Mouse (Mus musculus) forebrain, embryonic 16.5 days (tissue): ENCODE results near the gene Apba2. TPM values are rescaled to one million over a fixed set of nuclear protein-coding genes. Genes with fewer than 3 reads are reported as not detected.

Experiments
- ATAC-seq: fragments of 200-750 bp; cut with Nextera tagmentation; 2 replicates; pipeline ENCODE4 v1.8.0; 2017; ENCODE audit warnings: mild to moderate bottlenecking, moderate library complexity
- H3K27ac ChIP-seq: fragments of 300-500 bp; sonication (generic); 2 replicates; pipeline ENCODE4 v1.5.1; 2014; ENCODE audit warnings: low read length, control low read depth
- H3K27me3 ChIP-seq: fragments of 300-500 bp; sonication (generic); replicated peaks from 2 replicates; pipeline ENCODE4 v1.6.1; 2014; ENCODE audit warnings: low read length; ENCODE audit not compliant: control insufficient read depth, insufficient read depth
- H3K36me3 ChIP-seq: fragments of 300-500 bp; sonication (generic); 2 replicates; pipeline ENCODE4 v1.6.1; 2014; ENCODE audit not compliant: control insufficient read depth, insufficient read depth
- H3K4me1 ChIP-seq: fragments of 300-500 bp; sonication (generic); replicated peaks from 2 replicates; pipeline ENCODE4 v1.6.1; 2014; ENCODE audit warnings: low read length; ENCODE audit not compliant: control insufficient read depth, insufficient read depth
- H3K4me2 ChIP-seq: fragments of 300-500 bp; sonication (generic); 2 replicates; pipeline ENCODE4 v1.6.1; 2014; ENCODE audit warnings: mild to moderate bottlenecking, low read length, control low read depth
- H3K4me3 ChIP-seq: fragments of 300-500 bp; sonication (generic); replicated peaks from 2 replicates; pipeline ENCODE4 v1.5.1; 2014; ENCODE audit warnings: mild to moderate bottlenecking, low read length, control low read depth
- H3K9ac ChIP-seq: fragments of 300-500 bp; sonication (generic); replicated peaks from 2 replicates; pipeline ENCODE4 v1.6.1; 2014; ENCODE audit warnings: low read depth, low read length, control low read depth
- H3K9me3 ChIP-seq: fragments of 300-500 bp; sonication (generic); 2 replicates; pipeline ENCODE4 v1.6.1; 2016; ENCODE audit warnings: low read length; ENCODE audit not compliant: control insufficient read depth
- WGBS: fragments of 180-500 bp; shearing (Covaris S2); extraction: QIAGEN DNeasy Blood & Tissue Kit; methylation state at CpG from one replicate; pipeline ENCODE4 v1.1.7; 2014; 5-methylcytosine and 5-hydroxymethylcytosine counted together
- polyA plus RNA-seq: library from polyadenylated mRNA; unstranded; fragments of >200 nt; fragmentation: Nextera tagmentation; extraction: Ambion mirVana; gene quantifications from 2 replicates; pipeline ENCODE4 v1.2.1, GENCODE M21; 2015

Apba2 gene
- polyA plus RNA-seq, 1 experiment from 2014 or later, result 176 TPM

DNA sequence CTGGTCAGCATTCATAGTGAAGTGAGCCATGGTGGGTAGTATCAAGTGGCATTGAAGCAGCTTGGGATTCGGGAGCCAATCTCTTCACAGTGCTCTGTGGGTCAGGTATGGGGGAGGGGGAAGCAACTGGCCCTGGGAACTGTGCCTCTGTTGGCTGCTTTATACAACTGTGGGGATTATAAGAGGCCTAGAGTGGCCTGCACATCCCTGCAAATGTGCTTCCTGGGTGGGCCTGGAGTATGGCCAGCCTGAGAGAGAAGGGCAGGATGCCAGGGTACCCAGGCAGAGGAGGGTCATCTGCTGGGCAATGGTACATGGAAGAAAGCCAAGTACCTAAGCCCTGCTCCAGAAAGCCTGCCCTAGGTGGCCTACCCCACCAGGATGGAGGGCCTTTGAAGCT is 49.4 kb downstream of the Apba2 start:
- WGBS, result 47% methylated on average over 1 of the region's 1 CpGs
- Histone ChIP-seq H3K9ac (no peak overlapping the region), H3K9me3 (no peaks in the 10 kb centered on the region), H3K4me2 (no peak overlapping the region), H3K4me3 (no peak overlapping the region), H3K4me1 (peaks cover 7% of the 10 kb centered on the region), H3K36me3 (no peaks in the 10 kb centered on the region; the same call in 1 of the 2 replicates), H3K27me3 (no peaks in the 10 kb centered on the region), H3K27ac (no peak overlapping the region)
- peak; percentile 61; the same call in 1 of the 2 replicates for ATAC-seq

DNA sequence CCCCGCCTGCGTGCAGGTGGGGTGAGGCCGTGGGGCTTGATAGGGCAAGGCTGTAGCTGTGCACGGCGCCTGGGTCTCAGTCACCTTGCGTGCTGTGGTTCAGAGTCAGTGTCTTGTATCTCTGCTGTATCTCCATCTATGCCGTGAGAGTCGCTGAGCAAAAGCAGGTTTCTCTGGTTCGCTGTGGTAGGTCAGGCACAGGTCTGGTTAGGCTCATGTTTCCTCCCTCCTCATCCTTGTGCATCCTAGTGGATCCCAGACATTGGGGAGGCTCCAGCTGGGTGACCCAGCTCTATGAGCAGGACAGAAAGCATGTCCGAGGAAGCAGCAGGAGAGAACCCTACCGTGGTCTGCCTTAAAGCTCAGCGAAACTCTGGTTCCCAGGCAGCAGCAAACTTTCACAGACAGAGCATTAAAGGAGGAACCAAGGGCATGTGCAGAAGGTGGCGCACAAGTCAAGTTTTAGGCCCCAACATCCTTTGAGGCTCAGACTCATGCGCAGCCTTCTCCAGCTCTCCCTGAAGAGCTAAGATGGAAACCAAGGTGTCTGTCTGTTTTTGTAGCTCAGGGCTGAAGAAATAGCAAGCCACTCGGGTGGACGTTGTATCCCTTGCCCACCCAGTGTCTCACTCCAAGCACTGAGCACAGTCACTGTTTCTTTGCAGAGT is 51.2 kb downstream of the Apba2 start:
- no peak overlapping the region for H3K9ac ChIP-seq
- H3K4me1 ChIP-seq, result peaks cover 7% of the 10 kb centered on the region
- WGBS, result 85% methylated on average over 14 of the region's 16 CpGs
- no peak overlapping the region for H3K27ac ChIP-seq
- no peaks in the 10 kb centered on the region; the same call in 1 of the 2 replicates for H3K36me3 ChIP-seq
- H3K9me3 ChIP-seq, result no peaks in the 10 kb centered on the region
- peak; percentile 19; the same call in 1 of the 2 replicates for ATAC-seq
- no peak overlapping the region for H3K4me3 ChIP-seq
- H3K4me2 ChIP-seq, result no peak overlapping the region
- H3K27me3 ChIP-seq, result no peaks in the 10 kb centered on the region

DNA sequence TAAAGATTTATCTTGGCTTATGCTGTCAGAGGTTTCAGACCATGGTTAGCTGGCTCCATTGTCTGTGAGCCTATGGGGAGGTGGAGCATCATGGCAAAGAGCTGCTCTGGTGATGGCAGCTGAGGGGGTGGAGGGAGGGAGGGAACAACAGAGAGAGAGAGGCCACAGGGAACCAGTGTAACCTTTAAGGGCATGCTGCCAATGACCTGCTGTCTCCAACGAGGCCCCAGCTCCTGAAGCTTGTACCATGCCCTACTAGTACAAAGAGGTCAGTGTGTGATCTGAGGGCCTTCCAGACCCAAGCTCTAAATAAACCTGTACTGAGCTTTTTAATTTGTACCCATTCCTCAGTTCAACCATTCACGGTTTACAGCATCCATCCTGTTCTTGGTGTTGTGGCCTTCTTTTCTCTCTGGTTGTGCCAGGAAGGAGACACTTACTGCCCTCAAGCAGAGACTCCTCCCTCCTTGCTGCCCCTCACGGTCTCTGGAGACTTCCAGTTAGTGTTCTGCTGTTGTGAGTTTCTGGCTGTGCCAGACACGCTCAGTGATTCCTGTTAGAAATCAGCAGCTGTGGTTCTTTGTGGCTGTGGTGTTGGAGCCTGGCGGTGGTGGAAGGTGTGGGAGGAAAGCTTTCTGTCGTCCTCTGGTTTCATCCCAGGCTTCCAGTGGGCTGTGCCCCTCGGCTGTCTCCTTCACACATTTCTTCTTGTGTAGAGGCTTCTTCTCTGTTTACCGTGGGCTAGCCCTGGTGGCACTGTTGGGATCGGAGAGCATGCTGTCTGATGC is 60.4 kb downstream of the Apba2 start:
- H3K36me3 ChIP-seq, result no peaks in the 10 kb centered on the region
- no peaks in the 10 kb centered on the region for H3K9me3 ChIP-seq
- H3K27ac ChIP-seq, result no peak overlapping the region
- no peak overlapping the region for H3K9ac ChIP-seq
- no peak overlapping the region for H3K4me3 ChIP-seq
- no peaks in the 10 kb centered on the region for H3K27me3 ChIP-seq
- no peak overlapping the region for H3K4me2 ChIP-seq
- WGBS, result 78% methylated on average over 9 of the region's 9 CpGs
- no peak for ATAC-seq
- peaks cover 7% of the 10 kb centered on the region for H3K4me1 ChIP-seq

DNA sequence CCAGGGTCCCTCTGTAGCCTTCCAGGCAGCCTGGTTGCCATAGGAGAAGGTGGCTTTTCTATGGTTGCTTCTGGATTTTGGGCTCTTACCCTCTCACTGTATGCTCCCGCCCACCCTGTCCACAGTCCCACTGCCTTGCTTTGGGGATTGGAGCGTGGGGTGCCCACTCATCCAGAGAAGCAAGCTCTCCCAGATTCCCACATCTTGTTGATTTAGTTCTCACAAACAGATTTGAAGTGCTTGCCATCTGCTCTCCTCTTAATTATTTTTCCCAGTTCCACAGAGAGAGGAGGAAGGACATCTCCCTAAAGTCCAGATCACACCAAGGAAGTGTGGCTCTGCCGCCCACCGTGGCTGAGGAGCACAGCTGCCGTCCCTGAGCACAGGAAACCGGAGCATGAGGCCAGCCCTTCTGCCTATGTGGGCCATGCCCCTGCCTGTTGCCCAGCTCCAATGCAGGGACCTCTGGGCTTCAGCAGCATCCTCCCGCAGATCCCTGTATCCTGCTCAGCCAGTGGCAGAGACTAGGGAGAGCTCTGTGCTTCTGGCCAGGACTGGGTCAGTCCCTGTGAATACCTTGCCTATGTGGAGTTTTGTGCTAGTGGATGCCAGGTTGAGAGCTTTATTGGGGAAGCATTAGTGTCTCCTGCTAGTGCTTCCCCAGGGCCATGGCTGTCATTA is 63.5 kb downstream of the Apba2 start:
- H3K9ac ChIP-seq, result no peak overlapping the region
- no peaks in the 10 kb centered on the region for H3K9me3 ChIP-seq
- H3K27ac ChIP-seq, result 0 out of 2 replicates have a peak overlapping the region, but pooled peaks have one; percentile 11
- H3K4me3 ChIP-seq, result no peak overlapping the region
- peaks cover 9% of the 10 kb centered on the region for H3K4me1 ChIP-seq
- no peaks in the 10 kb centered on the region for H3K36me3 ChIP-seq
- H3K4me2 ChIP-seq, result no peak overlapping the region
- 72% methylated on average over 7 of the region's 7 CpGs for WGBS
- ATAC-seq, result no peak
- no peaks in the 10 kb centered on the region for H3K27me3 ChIP-seq

DNA sequence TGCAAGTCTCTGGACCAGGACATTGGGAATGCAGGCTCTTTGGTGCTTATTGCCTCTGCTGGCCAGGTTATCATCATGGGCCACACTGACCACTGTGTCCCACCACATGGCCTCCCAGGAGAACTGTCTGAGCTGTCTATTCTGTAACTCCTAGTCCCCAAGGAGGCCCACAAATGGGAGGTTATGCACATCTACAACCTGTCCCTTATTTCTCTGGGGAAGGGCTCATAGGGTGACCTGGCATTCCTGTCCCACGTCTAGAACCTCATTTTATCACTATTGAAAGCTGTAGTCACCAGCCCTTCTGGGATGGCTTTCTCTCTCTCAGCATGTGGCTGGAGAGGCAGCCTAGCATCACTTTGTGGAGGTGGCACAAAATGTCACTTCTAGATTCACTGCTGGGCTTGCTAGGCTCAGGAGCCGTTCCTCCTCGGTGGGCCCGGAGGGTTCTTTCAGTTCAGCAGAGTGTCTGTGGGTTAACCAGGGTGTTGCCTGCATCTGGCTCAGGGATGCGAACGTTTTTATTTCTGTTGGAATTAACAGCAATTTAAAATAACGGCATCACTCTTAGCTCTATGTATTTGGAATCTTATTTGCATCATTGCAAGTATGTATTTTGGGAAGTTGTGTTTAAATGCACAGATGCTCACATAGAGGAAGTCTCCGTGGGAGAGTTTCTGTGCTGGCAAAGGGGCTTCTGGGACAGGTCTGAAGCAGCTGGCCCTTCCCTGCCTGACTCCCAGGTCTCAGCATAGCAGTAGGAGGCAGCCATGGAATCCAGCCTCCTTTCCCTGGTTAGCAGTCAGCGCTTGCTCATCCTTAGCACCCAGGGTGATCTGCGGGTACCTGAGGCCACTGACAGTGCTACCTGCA is 65.1 kb downstream of the Apba2 start:
- Histone ChIP-seq H3K4me2 (no peak overlapping the region), H3K4me3 (no peak overlapping the region), H3K9ac (no peak overlapping the region), H3K4me1 (peaks cover 9% of the 10 kb centered on the region), H3K27me3 (no peaks in the 10 kb centered on the region), H3K9me3 (no peaks in the 10 kb centered on the region), H3K27ac (no peak overlapping the region), H3K36me3 (no peaks in the 10 kb centered on the region; the same call in 1 of the 2 replicates)
- 76% methylated on average over 10 of the region's 10 CpGs for WGBS
- ATAC-seq, result no peak

DNA sequence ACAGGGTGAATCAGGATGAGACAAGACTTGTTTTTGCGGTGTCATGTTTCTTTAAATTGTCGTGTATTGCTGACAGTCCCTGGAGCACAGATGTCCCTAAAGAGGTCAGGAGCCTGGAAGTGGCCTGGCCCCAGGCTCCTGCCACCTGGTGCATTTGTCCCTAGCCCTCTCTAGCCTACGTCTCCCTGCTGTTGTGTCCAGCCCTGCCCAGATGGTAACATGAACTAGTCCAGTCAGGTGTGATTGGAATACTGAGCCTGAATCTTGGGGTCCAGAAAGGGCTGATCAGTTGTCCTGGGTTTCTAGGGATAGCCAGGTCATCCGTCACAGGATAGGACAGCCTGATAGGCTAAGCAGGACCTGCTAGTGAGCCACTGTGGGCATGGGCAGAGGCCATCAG is 67.2 kb downstream of the Apba2 start:
- WGBS, result 71% methylated on average over 4 of the region's 4 CpGs
- no peaks in the 10 kb centered on the region for H3K9me3 ChIP-seq
- no peak overlapping the region for H3K4me3 ChIP-seq
- no peak overlapping the region for H3K27ac ChIP-seq
- no peak overlapping the region for H3K9ac ChIP-seq
- no peak for ATAC-seq
- H3K27me3 ChIP-seq, result no peaks in the 10 kb centered on the region
- no peaks in the 10 kb centered on the region; the same call in 1 of the 2 replicates for H3K36me3 ChIP-seq
- H3K4me1 ChIP-seq, result peaks cover 9% of the 10 kb centered on the region
- no peak overlapping the region for H3K4me2 ChIP-seq

DNA sequence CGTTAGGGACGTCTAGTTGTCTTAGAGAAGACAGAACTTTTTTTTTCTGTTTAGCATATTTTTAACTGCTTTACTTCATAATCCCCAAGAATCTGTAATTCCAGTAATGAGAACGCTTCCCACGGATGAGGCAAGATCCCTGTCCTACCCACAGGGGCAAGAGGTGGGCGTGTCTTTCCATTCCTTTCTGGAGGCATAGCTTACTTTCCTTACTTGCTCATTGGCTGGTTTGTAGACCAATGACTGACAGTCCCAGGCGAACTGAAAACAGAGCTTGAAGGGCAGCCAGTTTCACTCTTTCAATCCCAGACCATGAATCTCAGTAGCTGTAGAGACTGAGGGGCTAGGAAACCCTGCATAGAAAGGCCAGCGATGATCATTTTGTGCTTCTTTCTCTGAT is 68.2 kb downstream of the Apba2 start:
- no peaks in the 10 kb centered on the region for H3K9me3 ChIP-seq
- 46% methylated on average over 7 of the region's 7 CpGs for WGBS
- no peaks in the 10 kb centered on the region for H3K27me3 ChIP-seq
- no peak overlapping the region for H3K4me3 ChIP-seq
- no peak overlapping the region for H3K4me2 ChIP-seq
- peaks cover 14% of the 10 kb centered on the region for H3K4me1 ChIP-seq
- no peak overlapping the region for H3K27ac ChIP-seq
- no peaks in the 10 kb centered on the region; the same call in 1 of the 2 replicates for H3K36me3 ChIP-seq
- ATAC-seq, result no peak
- no peak overlapping the region for H3K9ac ChIP-seq

DNA sequence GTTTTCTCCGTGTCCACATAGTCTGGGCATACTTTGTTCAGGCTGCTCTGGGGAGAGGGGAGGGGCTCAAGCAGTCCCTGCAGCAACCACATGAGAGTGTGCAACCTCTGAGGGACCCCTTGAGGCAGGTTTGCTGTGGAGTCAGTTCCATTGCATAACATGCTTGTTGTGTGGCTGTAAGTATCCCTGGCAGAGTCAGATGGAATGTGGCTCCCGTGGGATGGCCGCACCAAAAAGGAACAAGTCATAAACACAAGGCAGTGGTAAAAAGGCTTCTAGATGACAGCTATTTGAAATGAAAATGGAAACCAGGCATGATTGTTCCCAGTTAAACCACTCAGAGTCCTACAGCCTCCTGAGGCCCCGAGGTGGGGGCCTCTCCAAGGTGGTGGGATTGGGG is 69.4 kb downstream of the Apba2 start:
- Histone ChIP-seq H3K36me3 (no peaks in the 10 kb centered on the region; the same call in 1 of the 2 replicates), H3K27me3 (no peaks in the 10 kb centered on the region), H3K4me2 (no peak overlapping the region), H3K27ac (no peak overlapping the region), H3K9me3 (no peaks in the 10 kb centered on the region), H3K4me1 (peaks cover 8% of the 10 kb centered on the region; the same call in 1 of the 2 replicates), H3K4me3 (no peak overlapping the region), H3K9ac (no peak overlapping the region)
- no peak for ATAC-seq
- WGBS, result 94% methylated on average over 4 of the region's 4 CpGs
